Mouse (Mus musculus) heart, postnatal 36 days (tissue): ENCODE results near the gene Usp2. TPM values are rescaled to one million over a fixed set of nuclear protein-coding genes. Genes with fewer than 3 reads are reported as not detected.

Source experiments
- DNase-seq, 2 experiments: peaks; one replicate each; pipeline ENCODE4 v3.0.0; 2021 to 2022
- intact Hi-C: fragments of 180-260 bp; cut with DNase I; formaldehyde crosslinking; loops from one replicate; pipeline ENCODE4 v1.15.1; 2025
- total RNA-seq, 2 experiments: library from RNA; stranded (reverse); gene quantifications; 2 replicates each; pipeline ENCODE4 v1.2.3; 2021

The Usp2 gene
- total RNA-seq, result 100 to 1,000 TPM; 137 to 198 TPM

GRCm38 (mm10) chr9:44066785-44067225, at the start of gene Usp2:
Gene Usp2 (plus strand): TSS chr9:44067021.
- peak; percentile 100 for DNase-seq
- intact Hi-C loops, result loop anchor here (2.0 kb wide), 2 partner anchors 18 to 82 kb away; no protein-coding TSS in a partner anchor

DNA sequence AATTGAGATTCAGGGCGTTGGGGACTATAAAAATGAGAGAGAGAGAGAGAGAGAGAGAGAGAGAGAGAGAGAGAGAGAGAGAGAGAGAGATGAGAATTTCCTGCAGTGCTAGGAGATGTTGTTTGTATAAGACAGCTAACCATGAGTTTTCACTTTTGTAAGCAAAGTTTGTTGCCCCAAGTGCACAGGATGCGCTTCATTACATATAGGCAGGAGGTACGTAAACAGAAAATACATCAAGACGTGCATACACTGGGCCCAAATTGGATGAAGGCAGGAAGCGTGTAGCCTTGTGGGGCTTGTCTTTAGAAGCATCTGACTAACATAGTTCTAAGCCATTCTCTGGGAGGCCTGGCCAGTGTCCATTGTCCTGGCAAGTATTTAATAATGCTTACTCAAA, 49.0 kb upstream of the Usp2 start:
- no peak for DNase-seq
- intact Hi-C loops, result no loop called here

DNA sequence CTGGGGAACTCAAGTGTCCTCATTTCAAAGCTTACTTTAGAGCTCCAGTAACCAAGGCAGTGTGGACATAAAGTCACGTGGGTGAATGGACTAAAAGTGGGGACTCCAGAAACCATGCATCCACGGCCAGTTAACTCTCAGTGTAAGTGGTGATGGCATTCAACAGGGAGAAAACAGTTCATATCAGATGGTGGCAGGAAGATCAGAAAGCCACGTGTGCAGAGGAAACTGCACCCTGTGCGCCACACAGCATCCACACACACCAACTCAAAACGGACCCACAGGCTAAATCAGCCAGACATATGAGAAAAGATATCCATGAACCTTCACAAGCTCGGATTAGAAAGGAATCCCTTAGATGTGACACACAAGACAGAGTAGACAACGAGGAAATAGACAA, 46.8 kb upstream of the Usp2 start:
- no peak for DNase-seq
- intact Hi-C loops, result no loop called here

DNA sequence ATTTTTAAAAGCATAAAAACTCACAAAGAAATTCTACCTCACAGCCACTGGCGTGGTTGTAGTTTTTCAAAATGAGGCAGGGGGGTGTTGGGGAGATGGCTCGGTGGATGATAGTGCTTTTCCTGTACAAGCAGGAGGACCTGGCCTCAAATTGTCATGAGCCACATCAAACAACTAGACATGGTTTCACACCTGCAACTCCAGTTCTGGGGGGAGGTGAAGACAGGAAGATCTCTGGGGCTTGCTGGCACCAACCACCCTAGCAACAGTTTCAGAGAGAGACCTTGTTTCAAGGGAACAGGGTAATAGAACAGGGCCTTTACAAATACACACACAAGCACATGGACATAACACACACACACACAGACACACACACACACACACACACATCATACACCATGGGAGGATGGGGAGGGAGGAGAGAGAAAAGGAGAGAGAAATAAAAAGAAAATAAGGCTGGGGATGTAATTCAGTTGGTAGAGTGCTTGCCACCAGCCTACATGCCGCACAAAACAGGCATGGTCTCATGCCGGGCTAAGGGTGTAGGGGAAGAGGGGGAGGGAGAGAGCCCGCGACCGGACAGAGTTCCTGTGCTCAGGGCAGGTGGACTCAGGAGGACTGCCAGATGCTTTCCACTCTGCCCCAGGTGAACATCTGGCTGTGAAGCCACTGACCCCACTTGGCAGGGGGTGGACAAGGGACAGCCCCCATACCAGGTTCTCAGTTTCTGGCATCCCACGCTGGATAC, 44.5 kb upstream of the Usp2 start:
- intact Hi-C loops, result no loop called here
- DNase-seq, result no peak

- intact Hi-C loops, result no loop called here
- DNase-seq, result no peak
Measured at GRCm38 (mm10) chr9:44024096-44024495, 42.7 kb upstream of the Usp2 start.

DNA sequence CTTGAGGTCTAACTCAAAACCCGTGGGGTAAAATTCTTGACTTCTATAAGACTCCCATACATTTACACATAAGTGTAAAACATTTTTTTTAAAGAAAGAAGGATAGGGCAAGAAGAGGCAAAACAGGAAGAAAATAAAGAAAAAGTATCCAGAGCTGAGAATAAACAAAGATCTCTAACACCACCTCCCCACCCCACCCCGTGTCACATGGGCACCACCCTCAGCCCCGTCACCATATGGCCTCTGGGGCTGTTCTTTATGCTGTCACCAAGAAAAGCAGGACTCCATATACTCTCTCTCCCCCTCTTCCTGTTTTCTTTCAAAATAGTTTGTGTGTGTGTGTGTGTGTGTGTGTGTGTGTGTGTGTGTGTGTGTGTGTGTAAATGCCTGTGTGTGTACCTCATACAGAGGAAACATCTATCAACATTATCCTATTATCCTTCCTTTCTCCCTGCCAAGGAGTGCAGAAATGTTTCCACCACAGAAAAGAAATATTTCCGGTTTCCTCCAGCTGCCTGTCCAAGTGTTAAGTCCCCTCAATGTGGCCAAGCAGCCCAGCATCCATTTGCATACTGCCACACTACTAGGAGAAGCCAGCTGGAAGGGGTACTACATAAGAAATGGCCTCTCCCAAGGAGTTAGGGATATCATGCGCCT, 37.1 kb upstream of the Usp2 start:
- intact Hi-C loops, result no loop called here
- no peak for DNase-seq

- intact Hi-C loops, result no loop called here
- DNase-seq, result no peak
Measured at GRCm38 (mm10) chr9:44030646-44031045, 36.2 kb upstream of the Usp2 start.

DNA sequence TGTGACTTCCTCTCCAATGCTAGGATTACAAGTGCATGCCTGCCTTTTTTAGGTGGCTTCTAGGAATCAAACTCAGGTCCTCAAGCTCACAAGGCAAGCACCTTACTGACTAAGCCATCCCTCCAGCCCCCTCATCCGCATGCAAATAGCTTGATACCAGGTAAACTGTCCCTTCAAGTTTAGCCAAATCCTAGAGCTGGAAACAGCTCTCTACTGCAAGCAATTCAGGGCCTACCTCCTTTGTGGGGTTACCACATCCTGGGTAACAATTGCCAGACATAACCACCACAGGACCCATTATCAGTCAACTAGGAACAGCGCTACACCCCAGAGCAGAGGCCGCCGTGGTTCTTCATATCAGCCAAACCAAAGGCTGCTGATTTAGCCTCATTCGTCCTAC, 35.7 kb upstream of the Usp2 start:
- intact Hi-C loops, result no loop called here

DNA sequence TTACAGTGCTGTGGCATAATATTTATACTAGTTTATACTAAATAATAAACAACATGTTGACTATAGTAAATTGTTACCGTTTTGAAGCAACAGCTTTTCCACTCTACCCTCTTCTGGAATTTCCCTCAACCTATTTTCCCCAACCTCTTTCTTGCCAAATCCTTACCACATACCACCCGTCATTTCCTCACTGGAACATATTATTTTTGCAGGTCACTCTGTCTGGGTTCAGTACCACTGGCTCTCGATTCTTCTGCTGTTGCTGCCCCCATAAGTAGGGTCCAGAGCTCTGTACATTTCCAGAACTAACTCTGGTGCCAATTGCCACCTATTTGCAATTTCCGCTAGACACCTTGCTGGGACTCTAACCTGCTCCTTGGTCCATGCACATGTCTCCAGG, 34.9 kb upstream of the Usp2 start:
- intact Hi-C loops, result no loop called here
- DNase-seq, result no peak

More for the DNA sequence above, 35.7 kb upstream of the Usp2 start:
- no peak for DNase-seq

DNA sequence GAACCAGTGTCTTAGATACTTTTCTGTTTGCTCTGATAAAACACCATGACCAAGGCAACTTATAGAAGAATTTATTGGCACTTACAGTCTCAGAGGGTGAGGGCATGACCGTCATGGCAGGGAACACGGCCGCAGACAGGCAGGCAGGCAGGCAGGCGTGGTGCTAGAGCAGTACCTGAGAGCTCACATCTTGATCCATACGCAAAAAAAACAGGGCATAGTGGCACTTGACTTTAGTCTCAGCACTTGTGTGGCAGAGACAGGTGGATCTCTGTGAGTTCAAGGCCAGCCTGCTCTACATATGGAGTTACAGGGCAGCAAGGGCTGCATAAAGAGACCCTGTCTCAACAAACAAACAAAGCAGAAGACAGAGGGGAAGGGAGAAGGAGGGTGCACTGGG, 33.5 kb upstream of the Usp2 start:
- no peak for DNase-seq
- intact Hi-C loops, result no loop called here

- DNase-seq, result no peak
Measured at GRCm38 (mm10) chr9:44033957-44034727, 32.7 kb upstream of the Usp2 start.

DNA sequence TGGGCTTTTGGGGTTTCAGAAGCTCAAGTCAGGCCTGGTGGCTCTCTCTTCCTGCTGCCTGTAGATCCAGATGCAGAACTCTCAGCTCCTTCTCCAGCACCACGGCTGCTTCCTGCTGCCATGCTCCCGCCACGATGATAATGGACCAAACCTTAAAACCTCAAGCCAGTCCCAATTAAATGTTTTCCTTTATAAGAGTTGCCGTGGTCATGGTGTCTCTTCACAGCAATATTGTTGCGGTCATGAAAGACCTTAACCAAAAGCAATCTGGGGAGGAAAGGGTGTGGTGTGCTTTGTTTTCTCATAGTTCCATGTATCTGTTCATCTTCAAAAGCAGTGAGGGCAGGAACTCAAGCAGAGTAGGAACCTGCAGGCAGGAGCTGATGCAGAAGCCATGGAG, 29.7 kb upstream of the Usp2 start:
- intact Hi-C loops, result no loop called here
- no peak for DNase-seq

More at GRCm38 (mm10) chr9:44033957-44034727, 32.7 kb upstream of the Usp2 start:
- intact Hi-C loops, result no loop called here

DNA sequence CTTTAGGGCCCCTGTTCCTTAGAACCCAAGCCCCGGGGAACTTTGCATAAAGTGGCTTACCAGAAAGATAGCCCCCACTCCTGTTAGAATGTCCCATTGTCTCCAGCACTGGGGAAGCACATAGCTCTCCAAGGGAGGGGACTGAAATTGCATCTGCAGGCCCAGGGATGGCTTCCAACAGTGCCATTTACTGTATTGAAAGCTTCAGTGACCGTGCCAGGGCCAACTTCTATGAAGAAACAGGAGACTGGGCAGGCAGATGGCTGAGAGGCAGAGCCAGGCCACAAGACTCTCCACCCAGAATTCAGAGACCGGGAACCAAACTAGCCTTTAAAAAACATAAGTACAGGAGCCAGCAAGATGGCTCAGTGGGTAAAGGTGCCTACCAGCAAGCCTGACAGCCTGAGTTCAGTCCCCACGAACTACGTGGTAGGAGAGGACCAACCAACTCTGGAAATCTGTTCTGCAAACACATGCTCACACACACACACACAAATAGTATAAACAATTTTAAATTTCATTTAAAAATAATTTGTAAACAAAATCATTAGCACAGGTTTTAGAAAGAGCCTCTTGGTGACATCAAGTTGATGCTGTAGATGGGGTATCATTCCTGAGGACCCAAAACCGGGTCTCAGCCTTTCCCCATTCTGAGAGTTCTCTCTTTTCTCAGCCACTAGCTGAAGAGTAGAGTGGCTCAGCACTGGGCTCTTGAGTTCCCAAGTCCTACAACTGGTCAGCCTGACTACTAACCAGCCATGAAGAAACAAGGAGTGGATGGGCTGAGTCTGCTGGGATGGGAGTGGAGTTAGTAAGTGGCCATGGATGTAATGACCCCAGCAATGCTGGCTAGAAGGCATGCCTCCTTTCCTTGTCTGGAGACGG, 25.1 kb upstream of the Usp2 start:
- no peak for DNase-seq
- intact Hi-C loops, result no loop called here

- DNase-seq, result no peak
Measured at GRCm38 (mm10) chr9:44042396-44042680, 24.5 kb upstream of the Usp2 start.

GRCm38 (mm10) chr9:44042836-44043707, 23.7 kb upstream of the Usp2 start, which contains the start of gene Thy1:
Gene Thy1 (plus strand): TSS chr9:44043384.
- intact Hi-C loops, result no loop called here
- DNase-seq, result peak; percentile 32 to 42

More at GRCm38 (mm10) chr9:44042396-44042680, 24.5 kb upstream of the Usp2 start:
- intact Hi-C loops, result no loop called here

GRCm38 (mm10) chr9:44043708-44044425, 23.0 kb upstream of the Usp2 start:
- intact Hi-C loops, result no loop called here
- no peak for DNase-seq

- no peak for DNase-seq
- intact Hi-C loops, result no loop called here
Measured at GRCm38 (mm10) chr9:44044426-44045157, 22.2 kb upstream of the Usp2 start.
